Mouse (Mus musculus) megakaryocyte, embryonic 14.5 days (primary cell): ENCODE results near the gene Olfr1499.

Experiments
- FLI1 ChIP-seq: IDR thresholded peaks from 2 replicates; pipeline ENCODE4 v1.6.1; 2012; ENCODE audit warnings: low read length, inconsistent platforms, mixed read lengths
- GATA1 ChIP-seq: IDR thresholded peaks from 3 replicates; pipeline ENCODE4 v1.6.1; 2012; ENCODE audit warnings: mixed read lengths, low read length, inconsistent platforms, borderline replicate concordance

GRCm38 (mm10) chr19:13777578-13777977 lies 41.7 kb downstream of the Olfr1499 start, which contains the start of gene Olfr1496:
- TF ChIP-seq GATA1 (no peak), FLI1 (no peak)
